Mouse (Mus musculus) stomach, postnatal 0 days (tissue): Measurements from ENCODE around the gene Plekha5.

Experiments
- CTCF ChIP-seq: IDR thresholded peaks from 2 replicates; pipeline ENCODE4 v1.5.1; 2016; ENCODE audit warnings: antibody characterized with exemption, low read depth, mild to moderate bottlenecking, moderate library complexity
- EP300 ChIP-seq: optimal IDR thresholded peaks from 2 replicates; pipeline ENCODE3; 2016; ENCODE audit warnings: antibody characterized with exemption

GRCm38 (mm10) chr6:140608666-140609065, 184.8 kb downstream of the Plekha5 start:
- TF ChIP-seq CTCF = no peak
- TF ChIP-seq EP300 = no peak
